Mouse (Mus musculus) stomach, embryonic 14.5 days (tissue): ENCODE results near the gene Bpifa5. TPM values are rescaled to one million over a fixed set of nuclear protein-coding genes. Genes with fewer than 3 reads are reported as not detected.
"Not testable (repeated sequence)": the region's sequence is repeated elsewhere in the genome, so short reads cannot be mapped to it uniquely, and the experiment has no call there.

Experiments used
- ATAC-seq: fragments of 200-750 bp; cut with Nextera tagmentation; 2 replicates; pipeline ENCODE4 v1.8.0; 2017; ENCODE audit warnings: low read depth, moderate TSS enrichment; ENCODE audit not compliant: insufficient number of reproducible peaks, insufficient read depth, low FRiP score
- H3K27ac ChIP-seq: fragments of 300-500 bp; sonication (generic); 2 replicates; pipeline ENCODE4 v1.5.1; 2014; ENCODE audit warnings: mild to moderate bottlenecking, low read length, moderate library complexity, mixed read lengths
- H3K27me3 ChIP-seq: fragments of 300-500 bp; sonication (generic); 2 replicates; pipeline ENCODE4 v1.6.1; 2014; ENCODE audit warnings: low read length, control low read depth, mixed read lengths; ENCODE audit not compliant: control insufficient read depth, insufficient read depth
- H3K36me3 ChIP-seq: fragments of 300-500 bp; sonication (generic); 2 replicates; pipeline ENCODE4 v1.6.1; 2014; ENCODE audit warnings: mild to moderate bottlenecking, control low read depth, low read length, moderate library complexity, mixed read lengths; ENCODE audit not compliant: control insufficient read depth, insufficient read depth
- H3K4me1 ChIP-seq: fragments of 300-500 bp; sonication (generic); 2 replicates; pipeline ENCODE4 v1.6.1; 2014; ENCODE audit warnings: low read length, control low read depth, mixed read lengths; ENCODE audit not compliant: control insufficient read depth, insufficient read depth
- H3K4me2 ChIP-seq: fragments of 300-500 bp; sonication (generic); replicated peaks from 2 replicates; pipeline ENCODE4 v1.6.1; 2014; ENCODE audit warnings: low read depth, low read length, control low read depth
- H3K4me3 ChIP-seq: fragments of 300-500 bp; sonication (generic); 2 replicates; pipeline ENCODE4 v1.5.1; 2014; ENCODE audit warnings: low read depth, low read length, control low read depth
- H3K9ac ChIP-seq: fragments of 300-500 bp; sonication (generic); replicated peaks from 2 replicates; pipeline ENCODE4 v1.6.1; 2014; ENCODE audit warnings: low read depth, mild to moderate bottlenecking, control low read depth, low read length, moderate library complexity, mixed read lengths
- H3K9me3 ChIP-seq: fragments of 300-500 bp; sonication (generic); 2 replicates; pipeline ENCODE4 v1.6.1; 2016; ENCODE audit warnings: low read depth, low read length, control low read depth; ENCODE audit not compliant: control insufficient read depth
- WGBS: fragments of 180-500 bp; shearing (Covaris S2); extraction: QIAGEN DNeasy Blood & Tissue Kit; methylation state at CpG from one replicate; pipeline ENCODE4 v1.1.7; 2014; 5-methylcytosine and 5-hydroxymethylcytosine counted together
- polyA plus RNA-seq: library from polyadenylated mRNA; unstranded; fragments of >200 nt; fragmentation: Nextera tagmentation; extraction: Ambion mirVana; gene quantifications from 2 replicates; pipeline ENCODE4 v1.2.1, GENCODE M21; 2014

The Bpifa5 gene
- polyA plus RNA-seq, 1 experiment from 2014 or later: not detected

DNA sequence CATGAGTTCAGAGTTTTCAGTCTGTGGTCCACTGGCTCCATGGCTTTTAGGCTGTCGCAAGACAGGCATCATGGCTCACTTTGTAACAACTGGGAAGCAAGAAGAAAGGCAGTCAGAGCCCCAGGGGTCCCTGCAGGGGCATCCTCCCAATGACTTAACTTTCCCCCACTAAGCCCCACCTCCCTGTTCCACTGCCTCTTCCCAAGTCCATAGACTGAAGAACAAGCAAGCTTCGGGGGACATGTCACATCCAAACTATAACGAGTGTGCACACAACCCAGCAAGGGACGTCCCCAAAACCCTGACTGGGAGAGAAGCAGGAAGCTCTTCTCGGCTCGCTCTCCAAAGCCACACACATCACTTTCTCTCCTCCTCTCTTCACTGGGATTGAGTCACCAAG, 9.2 kb downstream of the Bpifa5 start:
- H3K36me3 ChIP-seq: no peaks in the 10 kb centered on the region
- no peaks in the 10 kb centered on the region for H3K27me3 ChIP-seq
- no peak overlapping the region for H3K4me3 ChIP-seq
- no peaks in the 10 kb centered on the region for H3K9me3 ChIP-seq
- H3K4me2 ChIP-seq: no peak overlapping the region
- H3K4me1 ChIP-seq: no peaks in the 10 kb centered on the region
- H3K27ac ChIP-seq: no peak overlapping the region
- no peak for ATAC-seq
- no peak overlapping the region for H3K9ac ChIP-seq
- WGBS: 79% methylated on average over 6 of the region's 6 CpGs

DNA sequence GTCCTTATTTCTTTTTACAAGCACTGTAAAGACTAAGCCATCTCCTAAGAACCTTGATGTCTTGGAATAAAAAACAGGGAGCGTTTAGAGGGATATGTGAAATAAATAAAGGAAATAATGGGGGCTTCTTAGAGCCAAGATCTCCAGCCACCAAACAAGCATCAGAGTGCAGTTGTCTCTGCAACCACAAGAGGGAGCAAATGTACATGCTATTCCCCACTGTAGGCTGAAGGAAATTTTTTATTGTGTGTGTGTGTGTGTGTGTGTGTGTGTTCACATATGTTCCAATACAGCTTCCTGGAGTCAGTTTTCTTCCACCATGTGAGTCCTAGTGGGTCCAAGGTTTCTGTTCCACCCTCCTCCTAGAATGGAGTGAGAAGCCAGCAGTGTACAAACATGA, 10.9 kb downstream of the Bpifa5 start:
- 33% methylated on average over 1 of the region's 1 CpGs for WGBS
- Histone ChIP-seq H3K4me1 (no peaks in the 10 kb centered on the region), H3K9me3 (no peaks in the 10 kb centered on the region), H3K27ac (no peak overlapping the region), H3K27me3 (no peaks in the 10 kb centered on the region), H3K4me3 (no peak overlapping the region), H3K9ac (no peak overlapping the region), H3K36me3 (no peaks in the 10 kb centered on the region), H3K4me2 (no peak overlapping the region)
- no peak for ATAC-seq

DNA sequence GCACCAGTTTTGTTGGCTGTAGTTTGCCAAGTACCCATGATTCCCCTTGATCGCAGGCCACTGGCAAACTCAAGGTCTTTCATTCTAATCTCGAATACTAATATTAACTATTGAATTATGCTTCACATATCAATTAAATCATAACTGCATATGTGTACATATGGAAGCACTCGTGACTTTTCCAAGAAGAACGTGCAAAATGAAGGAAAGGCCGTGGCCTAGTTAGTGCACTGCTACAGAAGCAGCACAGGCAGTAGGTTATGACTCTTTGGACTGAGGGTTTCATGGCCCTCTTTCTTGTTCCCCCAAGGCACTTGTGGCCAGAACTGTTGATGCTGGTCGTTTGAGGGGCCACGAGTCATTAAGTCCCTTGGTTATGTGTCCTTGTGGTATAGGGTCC, 19.5 kb downstream of the Bpifa5 start:
- ATAC-seq, H3K9ac ChIP-seq, H3K27me3 ChIP-seq, H3K27ac ChIP-seq, H3K4me2 ChIP-seq, H3K36me3 ChIP-seq, H3K4me1 ChIP-seq, H3K9me3 ChIP-seq, H3K4me3 ChIP-seq: not testable (repeated sequence)
- 81% methylated on average over 7 of the region's 7 CpGs for WGBS

DNA sequence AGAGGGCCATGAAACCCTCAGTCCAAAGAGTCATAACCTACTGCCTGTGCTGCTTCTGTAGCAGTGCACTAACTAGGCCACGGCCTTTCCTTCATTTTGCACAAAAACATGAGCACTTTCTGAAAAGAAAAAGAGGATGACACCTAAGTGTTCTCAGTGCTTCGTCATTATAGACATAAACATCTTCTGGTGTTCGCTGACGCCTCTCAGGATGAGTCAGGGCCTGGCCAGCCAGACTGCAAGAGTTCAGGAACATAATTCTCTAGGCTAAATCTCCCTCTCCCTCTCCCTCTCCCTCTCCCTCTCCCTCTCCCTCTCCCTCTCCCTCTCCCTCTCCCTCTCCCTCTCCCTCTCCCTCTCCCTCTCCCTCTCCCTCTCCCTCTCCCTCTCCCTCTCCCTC, 20.7 kb downstream of the Bpifa5 start:
- 51% methylated on average over 4 of the region's 4 CpGs for WGBS
- H3K4me2 ChIP-seq, H3K4me1 ChIP-seq: not testable (repeated sequence)

DNA sequence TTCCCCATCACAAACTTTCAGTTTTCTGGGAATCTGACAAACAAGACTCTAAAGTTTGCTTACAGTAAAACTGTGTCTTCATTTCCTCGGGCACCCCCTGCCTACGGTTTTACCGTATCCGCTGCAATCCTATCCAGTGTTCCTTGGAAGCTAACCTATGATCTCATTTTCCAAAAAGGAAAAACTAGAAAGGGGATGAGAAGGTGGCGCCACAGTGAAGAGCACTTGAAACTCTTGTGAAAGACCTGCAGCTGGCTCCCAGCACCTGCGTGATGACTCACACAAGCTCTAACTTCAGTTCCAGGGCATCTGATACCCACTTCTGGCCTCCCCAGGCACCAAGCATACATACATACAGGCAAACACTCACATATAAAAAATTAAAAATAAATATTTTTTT, 22.9 kb downstream of the Bpifa5 start:
- H3K4me1 ChIP-seq: no peaks in the 10 kb centered on the region
- H3K27ac ChIP-seq: no peak overlapping the region
- no peaks in the 10 kb centered on the region for H3K9me3 ChIP-seq
- no peaks in the 10 kb centered on the region for H3K36me3 ChIP-seq
- WGBS: 87% methylated on average over 6 of the region's 6 CpGs
- H3K27me3 ChIP-seq: no peaks in the 10 kb centered on the region
- no peak overlapping the region for H3K9ac ChIP-seq
- no peak overlapping the region for H3K4me2 ChIP-seq
- ATAC-seq: no peak
- no peak overlapping the region for H3K4me3 ChIP-seq

More for the DNA sequence above, 20.7 kb downstream of the Bpifa5 start:
- not testable (repeated sequence) for H3K4me3 ChIP-seq, H3K36me3 ChIP-seq, H3K27ac ChIP-seq, ATAC-seq, H3K9ac ChIP-seq, H3K9me3 ChIP-seq, H3K27me3 ChIP-seq

DNA sequence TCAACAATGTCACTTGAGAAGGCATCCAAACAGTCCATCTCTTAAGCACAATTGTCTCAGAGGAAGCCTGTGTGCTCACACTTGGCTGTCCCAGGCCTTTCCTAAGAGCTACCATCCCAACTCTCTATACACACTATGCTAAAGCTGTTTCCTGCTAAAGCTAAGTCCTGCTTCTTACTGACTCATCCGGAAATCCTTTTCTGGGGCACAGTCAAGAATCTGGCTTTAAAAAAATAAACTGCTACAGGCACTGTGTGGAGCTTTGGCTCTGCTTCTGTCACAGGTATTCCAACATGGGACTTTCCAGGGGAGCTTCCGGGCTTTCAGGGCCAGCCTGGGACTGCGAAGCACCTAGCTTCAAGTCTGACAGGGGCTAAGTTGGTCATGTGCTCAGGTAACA, 23.3 kb downstream of the Bpifa5 start:
- 79% methylated on average over 3 of the region's 3 CpGs for WGBS
- H3K9me3 ChIP-seq: no peaks in the 10 kb centered on the region
- ATAC-seq: no peak
- no peaks in the 10 kb centered on the region for H3K4me1 ChIP-seq
- H3K4me2 ChIP-seq: no peak overlapping the region
- no peak overlapping the region for H3K9ac ChIP-seq
- H3K27ac ChIP-seq: no peak overlapping the region
- H3K4me3 ChIP-seq: no peak overlapping the region
- no peaks in the 10 kb centered on the region for H3K27me3 ChIP-seq
- H3K36me3 ChIP-seq: no peaks in the 10 kb centered on the region

DNA sequence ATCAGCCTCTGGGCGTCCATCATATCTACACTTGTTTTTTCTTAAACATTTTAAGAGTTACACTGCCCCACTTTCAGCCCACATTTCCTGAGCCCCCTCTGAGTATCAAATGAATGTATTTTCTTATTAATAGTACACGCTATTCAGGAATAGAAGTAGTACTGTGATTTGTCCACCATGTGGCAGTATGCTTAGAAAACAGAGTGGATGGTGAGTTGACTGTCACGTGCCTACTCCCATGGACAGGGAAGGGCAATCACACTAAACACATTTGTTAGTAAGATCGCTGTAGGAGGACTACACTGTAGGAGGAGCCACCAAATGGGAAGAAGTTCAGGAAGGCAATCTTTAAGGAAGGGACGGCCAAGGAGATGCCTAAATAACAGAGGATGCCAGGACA, 25.1 kb downstream of the Bpifa5 start:
- no peaks in the 10 kb centered on the region for H3K36me3 ChIP-seq
- no peaks in the 10 kb centered on the region for H3K9me3 ChIP-seq
- ATAC-seq: no peak
- H3K4me3 ChIP-seq: no peak overlapping the region
- H3K27ac ChIP-seq: no peak overlapping the region
- no peak overlapping the region for H3K4me2 ChIP-seq
- WGBS: 37% methylated on average over 5 of the region's 5 CpGs
- no peaks in the 10 kb centered on the region for H3K27me3 ChIP-seq
- H3K9ac ChIP-seq: no peak overlapping the region
- H3K4me1 ChIP-seq: no peaks in the 10 kb centered on the region

DNA sequence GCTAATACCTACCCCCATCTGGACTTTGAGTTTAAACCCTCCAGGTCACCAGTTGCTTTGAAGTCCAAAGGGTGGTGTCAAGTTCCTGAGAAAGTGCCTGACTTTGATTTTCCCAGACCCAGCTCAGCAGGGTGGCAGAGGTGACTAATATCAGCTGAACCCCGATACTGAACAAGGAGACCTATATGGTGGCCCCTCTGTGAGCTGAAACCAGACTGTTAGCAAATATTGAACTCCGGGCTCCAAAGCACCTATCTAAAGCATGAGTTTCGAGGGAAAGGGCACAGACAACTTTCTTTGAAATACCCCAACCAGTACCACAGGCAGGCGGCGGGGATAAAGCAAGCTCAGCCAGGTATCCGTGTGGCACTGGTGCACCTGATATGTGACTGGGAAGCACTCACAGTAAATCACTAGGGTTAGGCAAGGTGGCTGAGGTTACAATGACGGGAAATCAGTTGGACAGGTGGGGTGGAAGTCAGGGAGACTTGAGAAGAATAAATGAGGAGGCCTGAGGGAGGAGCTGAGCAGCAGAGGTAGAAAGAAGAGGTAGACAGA, 27.5 kb downstream of the Bpifa5 start:
- Histone ChIP-seq H3K9me3 (no peaks in the 10 kb centered on the region), H3K9ac (no peak overlapping the region), H3K27ac (peak overlapping the region; percentile 58; the same call in 1 of the 2 replicates), H3K4me1 (no peaks in the 10 kb centered on the region), H3K4me2 (no peak overlapping the region), H3K4me3 (no peak overlapping the region), H3K27me3 (no peaks in the 10 kb centered on the region), H3K36me3 (no peaks in the 10 kb centered on the region)
- 63% methylated on average over 7 of the region's 7 CpGs for WGBS
- peak; percentile 62 for ATAC-seq

DNA sequence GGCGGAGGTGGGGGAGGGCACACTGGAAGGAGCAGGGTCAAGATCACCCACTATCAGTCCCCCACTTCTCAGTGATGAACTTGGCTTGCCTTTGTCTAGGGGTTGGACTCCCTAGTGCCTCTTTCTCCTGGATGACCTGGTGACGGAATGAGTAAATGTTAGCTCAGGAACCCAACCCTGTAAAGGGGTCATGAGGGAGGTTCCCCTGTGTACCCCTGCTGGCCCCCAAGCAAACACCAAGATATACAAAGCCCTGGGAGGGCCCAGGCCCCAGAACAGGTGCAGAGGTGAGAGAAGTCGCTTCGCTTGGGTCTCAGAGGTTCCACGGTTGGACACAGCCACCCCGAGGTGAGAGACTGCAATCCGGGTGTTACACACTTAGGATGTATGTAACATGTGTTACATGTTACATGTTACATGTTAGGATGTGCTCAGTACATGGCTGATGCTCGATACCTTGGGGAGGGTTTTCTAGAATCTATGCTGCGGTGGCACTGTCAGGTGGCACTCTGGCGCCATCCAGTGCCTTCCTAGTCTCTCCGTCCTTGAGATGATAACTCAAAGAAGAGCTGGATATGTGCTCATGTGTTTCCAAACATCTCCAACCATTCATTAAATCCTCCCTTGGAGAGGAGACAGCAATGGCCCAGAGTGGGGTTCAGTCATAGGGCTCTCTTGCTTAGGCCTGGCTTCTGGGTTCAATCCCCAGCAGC, 28.3 kb downstream of the Bpifa5 start, which contains the start of gene Bpifb1:
Gene Bpifb1 (plus strand): TSS at position 273 of the 713 bp plus-strand sequence.
- Histone ChIP-seq H3K36me3 (no peaks in the 10 kb centered on the region), H3K27ac (peak within 1 kb of the TSS; percentile 58; the same call in 1 of the 2 replicates), H3K4me3 (no peak within 1 kb of the TSS), H3K9me3 (no peaks in the 10 kb centered on the region), H3K4me1 (no peaks in the 10 kb centered on the region), H3K4me2 (no peak within 1 kb of the TSS), H3K27me3 (no peaks in the 10 kb centered on the region), H3K9ac (no peak within 1 kb of the TSS)
- peak; percentile 59; the same call in 1 of the 2 replicates for ATAC-seq
- 75% methylated on average over 11 of the region's 11 CpGs for WGBS
